Mouse (Mus musculus): ENCODE data around the gene Aff3.

Aff3 gene

GRCm38 (mm10) chr1:38237027-38237787 lies 427.5 kb downstream of the Aff3 start:
- no peak for DNase-seq (ENCODE audit: low read depth, low spot score)

GRCm38 (mm10) chr1:38233121-38233520 lies 431.6 kb downstream of the Aff3 start:
- DNase-seq (ENCODE audit: low read depth, low spot score): no peak

GRCm38 (mm10) chr1:38230041-38230440 lies 434.7 kb downstream of the Aff3 start:
- no peak for DNase-seq (ENCODE audit: low read depth, low spot score)

- no peak for DNase-seq (ENCODE audit: low read depth, low spot score)
These were observed 435.9 kb downstream of the Aff3 start for GRCm38 (mm10) chr1:38228806-38229205.

- no peak for DNase-seq (ENCODE audit: low read depth, low spot score)
These were observed 439.6 kb downstream of the Aff3 start for GRCm38 (mm10) chr1:38225166-38225565.

- DNase-seq (ENCODE audit: low read depth, low spot score): no peak
These were observed 442.6 kb downstream of the Aff3 start for GRCm38 (mm10) chr1:38222160-38222559.

DNA sequence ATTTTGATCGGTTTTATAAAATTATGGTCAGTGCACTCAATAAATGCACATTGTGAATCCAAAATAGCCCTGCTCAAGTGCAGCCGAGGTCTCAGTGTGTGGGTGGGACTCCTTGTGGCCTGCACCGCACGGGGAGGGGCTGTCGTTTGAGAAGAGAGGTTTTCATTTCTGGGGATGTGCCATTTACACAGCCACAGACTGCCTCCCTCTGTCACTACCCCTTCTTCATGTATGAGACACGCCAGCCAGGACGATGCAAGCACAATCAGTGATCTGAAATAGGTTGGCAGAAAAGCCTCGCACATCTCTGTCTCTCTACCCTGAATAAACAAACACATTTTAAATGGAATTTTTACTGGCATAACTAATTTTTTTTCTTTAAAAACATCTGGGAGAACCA lies 443.3 kb downstream of the Aff3 start:
- no peak for DNase-seq (ENCODE audit: low read depth, low spot score)

DNA sequence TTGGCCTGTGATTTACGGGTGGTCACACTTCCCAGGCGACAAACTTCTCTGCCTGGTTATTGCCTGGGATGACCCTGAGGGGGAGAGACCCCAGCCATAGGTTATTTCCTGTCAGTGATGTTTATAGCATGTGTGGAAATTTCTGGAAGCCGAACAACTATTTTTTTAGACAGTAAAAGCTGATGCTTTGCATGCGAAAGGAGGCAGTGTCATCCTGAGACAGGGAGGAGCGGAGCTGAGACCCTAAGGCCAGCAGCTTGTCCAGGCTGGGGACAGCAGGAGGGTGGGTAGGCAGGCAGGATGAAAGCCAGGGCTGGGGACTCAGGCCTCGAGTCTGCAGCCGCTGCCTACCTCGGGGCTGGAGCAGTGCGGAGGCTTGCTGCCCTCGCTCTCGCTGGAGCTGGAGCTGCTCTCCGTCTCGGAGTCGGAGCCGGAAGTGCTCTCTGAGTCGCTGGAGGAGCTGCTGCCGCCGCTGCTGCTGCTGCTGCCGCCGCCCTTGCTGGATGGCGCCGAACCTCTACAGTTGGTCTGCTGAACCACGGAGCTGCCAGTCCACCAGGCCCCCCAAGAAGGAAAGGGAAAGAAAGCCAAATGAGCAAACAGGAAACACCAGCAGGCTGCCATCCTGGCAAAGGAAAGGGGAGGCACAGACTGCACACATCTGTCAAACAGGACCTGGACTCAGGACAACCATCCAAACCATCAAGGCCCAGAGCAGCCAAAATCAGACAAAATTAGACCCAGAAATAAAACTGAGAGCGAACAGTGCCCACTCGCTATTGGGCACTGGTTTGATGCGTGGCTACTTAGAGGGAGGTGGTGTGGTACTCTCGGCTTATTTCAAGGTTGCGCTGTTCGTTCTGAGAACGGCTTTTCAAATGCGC lies 446.6 kb downstream of the Aff3 start:
- DNase-seq (ENCODE audit: low read depth, low spot score): no peak

DNA sequence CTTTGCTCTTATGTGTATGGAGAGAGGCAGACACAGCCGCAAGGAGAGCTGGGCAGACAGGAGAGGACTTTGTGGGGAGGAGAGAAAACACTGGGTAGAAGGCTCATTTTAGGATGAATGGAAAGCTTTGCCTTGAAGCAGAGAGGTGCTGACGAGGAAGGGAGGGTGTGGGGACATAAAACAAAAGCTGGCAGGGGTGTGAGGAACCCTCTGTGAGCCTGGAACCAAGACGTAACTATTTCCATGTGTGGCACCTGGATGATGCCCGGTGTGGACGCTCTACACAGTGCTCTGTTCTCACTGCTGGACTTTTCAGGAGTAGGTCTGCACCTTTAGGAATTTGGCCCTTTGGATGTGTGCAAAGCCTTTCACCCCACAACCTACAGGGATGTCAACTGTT lies 447.7 kb downstream of the Aff3 start:
- no peak for DNase-seq (ENCODE audit: low read depth, low spot score)

DNA sequence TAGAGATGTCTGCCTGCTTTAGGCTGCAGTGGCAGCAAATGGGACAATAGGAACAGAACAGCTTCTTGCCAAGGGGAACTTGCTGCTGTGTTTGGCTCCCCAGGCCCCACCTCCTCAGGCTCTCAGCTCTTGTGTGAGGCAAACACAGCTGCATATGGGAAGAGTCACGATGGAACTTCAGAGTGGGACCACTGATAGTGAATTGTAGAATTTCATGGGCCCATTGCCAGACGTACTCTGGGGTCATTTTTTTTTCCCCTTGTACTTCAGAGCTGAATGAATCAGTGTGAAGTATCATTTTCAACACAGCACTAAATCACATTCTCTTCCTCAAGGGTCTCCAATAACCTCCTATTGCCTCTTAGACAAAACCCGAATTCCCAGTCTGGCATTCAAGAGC lies 451.4 kb downstream of the Aff3 start:
- DNase-seq (ENCODE audit: low read depth, low spot score): no peak

GRCm38 (mm10) chr1:38212386-38212785 lies 452.4 kb downstream of the Aff3 start:
- no peak for DNase-seq (ENCODE audit: low read depth, low spot score)

- no peak for DNase-seq (ENCODE audit: low read depth, low spot score)
These were observed 462.1 kb downstream of the Aff3 start for GRCm38 (mm10) chr1:38202475-38203183.

DNA sequence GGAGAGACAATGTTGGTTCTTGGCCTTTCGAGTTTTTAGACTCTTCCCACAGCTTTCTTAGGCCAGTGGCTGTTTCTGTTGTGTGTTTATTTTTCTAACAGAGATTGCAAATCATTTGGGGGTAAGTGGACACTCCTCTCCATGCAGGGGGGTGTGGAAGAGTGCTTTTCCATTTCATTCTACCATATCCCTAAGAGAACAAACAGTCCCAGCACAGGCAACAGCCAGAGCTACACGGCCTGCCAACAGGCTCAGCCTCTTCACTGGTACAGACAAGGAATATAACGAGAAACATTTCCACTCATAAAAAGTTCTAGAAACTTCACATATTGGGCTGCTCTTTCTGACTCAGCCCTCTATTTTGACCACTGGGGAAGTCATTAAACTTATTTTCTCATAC lies 463.0 kb downstream of the Aff3 start:
- DNase-seq (ENCODE audit: low read depth, low spot score): no peak

DNA sequence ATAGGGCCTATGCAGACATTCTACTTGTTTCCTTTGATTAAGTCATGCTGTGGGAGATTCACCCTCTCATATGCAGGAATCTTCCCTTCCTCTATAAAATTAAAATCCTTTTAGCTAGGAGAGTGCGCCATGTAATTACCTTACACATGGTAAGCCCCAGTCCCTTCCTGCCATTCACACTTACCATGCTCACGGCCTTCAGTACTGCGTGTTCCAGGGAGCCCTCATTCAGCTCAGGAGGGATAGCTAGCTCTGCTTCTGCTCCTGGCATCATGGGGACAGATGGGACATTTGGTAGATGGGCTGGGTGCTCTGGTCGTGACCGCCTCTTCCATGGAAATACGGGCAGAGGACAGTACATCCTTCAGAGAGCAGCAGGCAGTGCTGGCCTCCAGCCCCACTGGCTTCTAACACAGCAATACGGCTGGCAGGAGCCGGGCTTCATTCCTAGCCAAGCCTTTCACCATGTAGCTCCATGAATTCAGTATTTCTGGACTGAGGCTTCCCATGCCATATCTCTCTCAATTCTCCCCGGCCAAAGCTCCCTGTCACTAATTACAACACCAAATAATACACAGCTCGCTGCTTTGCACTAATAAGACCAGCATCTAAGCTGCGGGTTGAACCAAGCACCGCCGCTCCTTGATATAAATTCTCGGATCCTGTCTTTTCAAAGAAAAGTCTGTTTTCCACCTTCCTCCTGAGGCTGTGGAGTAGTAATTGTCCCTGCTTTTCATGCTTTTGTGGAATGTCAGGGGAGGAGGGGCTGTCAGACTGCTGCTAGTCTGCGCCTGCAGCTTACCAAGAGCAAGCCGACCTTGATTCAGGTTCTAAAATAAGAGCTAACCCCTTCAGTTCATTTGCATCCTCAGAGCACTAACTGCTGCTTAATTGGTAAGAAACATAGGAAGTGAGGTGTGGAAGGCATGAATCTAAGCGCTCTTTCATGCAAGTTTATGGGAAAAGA lies 464.8 kb downstream of the Aff3 start:
- DNase-seq (ENCODE audit: low read depth, low spot score): no peak

GRCm38 (mm10) chr1:38198393-38199029 lies 466.2 kb downstream of the Aff3 start:
- DNase-seq (ENCODE audit: low read depth, low spot score): no peak

DNA sequence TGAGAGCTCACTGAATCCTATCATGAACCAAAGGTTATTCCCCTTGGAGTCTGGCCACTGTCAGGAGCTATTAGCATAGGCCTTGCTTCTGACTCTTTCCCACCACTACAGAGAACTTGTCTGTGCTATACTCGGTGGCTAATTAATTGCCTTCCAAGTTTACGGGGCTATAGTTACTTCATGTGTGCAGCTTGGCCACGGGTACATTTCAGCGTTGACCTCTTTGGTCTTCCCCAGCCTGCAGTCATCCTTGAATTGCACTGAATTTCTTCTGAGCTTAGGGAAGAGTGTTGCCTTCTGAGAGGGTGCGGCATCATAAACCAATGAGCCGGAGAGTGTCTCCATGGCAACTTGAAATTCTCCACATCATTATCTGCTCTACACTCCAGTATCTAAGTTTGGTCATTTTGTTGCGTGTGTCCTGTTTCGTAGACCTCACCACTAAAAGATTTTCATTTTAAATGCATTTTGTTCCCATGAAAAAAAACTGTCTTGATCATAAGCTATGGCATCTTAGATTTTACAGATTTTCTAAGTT lies 467.5 kb downstream of the Aff3 start:
- no peak for DNase-seq (ENCODE audit: low read depth, low spot score)

DNA sequence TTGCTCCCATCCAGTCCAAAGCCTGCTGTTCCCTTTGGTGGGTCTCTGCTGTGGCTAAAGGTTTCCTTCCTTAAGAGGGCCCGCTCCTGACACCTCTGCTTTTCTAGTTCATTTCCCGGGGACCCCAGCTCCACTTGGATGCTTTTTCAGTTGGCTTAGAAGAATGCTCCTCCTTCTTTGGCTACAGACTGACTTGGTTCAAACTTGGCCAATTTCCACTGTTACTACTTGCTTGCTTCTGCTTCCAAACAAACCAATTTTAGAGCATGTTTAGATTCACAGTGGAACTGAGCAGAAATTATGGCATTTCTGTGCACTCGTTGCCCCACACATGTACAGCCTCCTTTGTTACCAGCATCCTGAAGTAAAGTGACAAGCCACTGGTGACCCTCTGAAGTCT lies 469.0 kb downstream of the Aff3 start:
- no peak for DNase-seq (ENCODE audit: low read depth, low spot score)

GRCm38 (mm10) chr1:38186227-38186545 lies 478.6 kb downstream of the Aff3 start:
- DNase-seq (ENCODE audit: low read depth, low spot score): no peak

DNA sequence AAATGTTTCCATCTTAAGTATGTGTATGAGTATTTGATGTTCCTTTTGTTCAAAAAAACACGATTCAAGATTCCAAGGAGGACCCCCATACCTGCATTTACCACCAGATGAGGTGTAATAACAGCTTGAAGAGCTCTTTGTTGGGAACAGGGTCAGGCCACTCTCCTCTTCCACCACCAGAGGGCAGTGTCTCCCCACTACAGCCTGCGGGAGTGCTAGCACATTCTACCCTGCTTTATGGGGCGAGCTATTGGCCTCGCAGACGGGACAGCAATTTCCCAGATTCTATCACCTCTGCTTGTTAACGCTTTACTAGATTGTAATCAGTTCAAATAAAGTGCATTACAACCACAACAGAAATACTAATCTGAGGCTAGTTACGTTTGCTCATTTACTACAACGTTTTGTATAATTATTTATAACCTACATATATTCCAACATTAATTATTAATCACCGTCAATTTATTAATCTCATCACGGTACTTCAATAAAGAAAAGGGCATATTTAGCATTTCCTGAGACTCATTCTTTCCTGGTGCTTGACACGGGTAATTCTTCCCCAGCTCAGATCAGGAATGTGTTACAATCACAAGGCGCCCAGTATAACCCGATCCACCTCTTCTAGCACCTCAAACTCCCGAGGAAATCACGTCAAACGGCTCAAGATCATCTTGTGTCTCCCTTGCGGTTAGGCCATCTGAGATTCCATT lies 479.1 kb downstream of the Aff3 start:
- no peak for DNase-seq (ENCODE audit: low read depth, low spot score)

- DNase-seq (ENCODE audit: low read depth, low spot score): no peak
These were observed 483.7 kb downstream of the Aff3 start for GRCm38 (mm10) chr1:38181020-38181550.

Data from WW6 (cell line).